Mouse (Mus musculus): Measurements from ENCODE around the gene Atf7ip.

GRCm38 (mm10) chr6:136499292-136499977 lies 6.5 kb upstream of the Atf7ip start:
- no peak for TF ChIP-seq POLR2A (IDR thresholded peaks at IDR 0.05; ENCODE audit: insufficient read length, low read depth)
- TF ChIP-seq TCF12 (IDR thresholded peaks at IDR 0.05; ENCODE audit: insufficient read depth, poor library complexity, severe bottlenecking) = no peak
- TF ChIP-seq MYOG (IDR thresholded peaks at IDR 0.05; ENCODE audit: control insufficient read depth in 1 of 3, insufficient read depth in 1 of 3, insufficient read length in 2 of 3, low read depth in 2 of 3) = no peak
- TF ChIP-seq SRF (IDR thresholded peaks at IDR 0.05; ENCODE audit: control insufficient read depth, insufficient read length, low read depth) = no peak
- TF ChIP-seq MYOD1 (IDR thresholded peaks at IDR 0.05; ENCODE audit: control insufficient read depth in 1 of 3, insufficient read length in 2 of 3, low read depth in 2 of 3) = no peak
- TF ChIP-seq REST (IDR thresholded peaks at IDR 0.05; ENCODE audit: insufficient read depth, insufficient read length) = no peak
- TF ChIP-seq CEBPB (IDR thresholded peaks at IDR 0.05; ENCODE audit: insufficient read depth, poor library complexity, severe bottlenecking) = no peak
- no peak for TF ChIP-seq MAX (IDR thresholded peaks at IDR 0.05; ENCODE audit: low read depth)
- no peak for TF ChIP-seq USF1 (IDR thresholded peaks at IDR 0.05; ENCODE audit: low read depth)
- TF ChIP-seq POLR2AphosphoS2 (IDR thresholded peaks at IDR 0.05; ENCODE audit: insufficient read length, low read depth) = no peak
- TF ChIP-seq E2F4 (IDR thresholded peaks at IDR 0.05; ENCODE audit: insufficient read depth) = no peak
- TF ChIP-seq TCF3 (IDR thresholded peaks at IDR 0.05; ENCODE audit: insufficient read length, low read depth) = no peak
